Mouse (Mus musculus) heart, adult 11 months (tissue): ENCODE measurements around the gene Erg.

Source experiments
- DNase-seq: peaks from one replicate; pipeline ENCODE4 v3.0.0; 2022

Erg gene

DNA sequence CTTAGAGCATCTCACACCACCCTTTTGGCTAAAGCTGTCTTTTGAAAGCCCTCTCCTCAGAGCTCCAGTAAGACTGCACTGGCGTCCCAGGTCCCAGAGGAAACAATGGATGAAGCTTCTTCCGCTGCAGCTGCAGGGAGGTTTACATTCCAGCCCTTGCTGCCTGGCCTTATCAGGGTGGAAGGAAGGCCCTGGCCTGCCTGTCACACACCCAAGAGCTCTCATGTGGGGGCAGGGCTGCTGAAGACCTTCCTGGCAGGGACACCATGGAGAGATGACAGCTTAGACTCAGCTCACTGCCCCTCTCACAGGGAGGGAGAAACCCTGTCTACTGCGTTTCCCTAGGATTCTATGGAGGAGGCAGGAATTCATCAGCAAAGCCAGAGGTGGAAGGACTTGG, 239.2 kb downstream of the Erg start:
- DNase-seq, result peak; percentile 99

DNA sequence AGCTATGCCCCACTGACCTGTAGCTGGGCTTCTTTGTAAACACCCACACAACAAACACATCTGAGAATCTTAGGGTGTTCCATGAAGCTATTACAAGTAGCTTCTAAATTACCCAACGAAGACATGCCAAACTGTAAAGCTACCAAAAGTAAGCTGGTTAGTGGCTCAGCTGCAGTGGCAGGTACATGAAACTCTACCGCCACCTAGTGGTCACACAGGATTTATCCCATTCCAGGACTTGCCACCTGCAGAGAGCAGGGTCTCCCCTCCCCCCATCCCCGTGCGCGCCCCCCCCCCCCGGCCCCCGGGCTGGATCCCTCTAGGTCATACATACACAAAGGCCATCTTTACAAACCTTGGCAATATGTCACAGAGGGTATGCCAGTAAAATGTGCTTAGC, 240.5 kb downstream of the Erg start:
- peak; percentile 93 for DNase-seq

GRCm38 (mm10) chr16:95344961-95345360, 241.4 kb downstream of the Erg start:
- DNase-seq, result peak; percentile 92

- DNase-seq, result no peak
These were observed 244.4 kb downstream of the Erg start for GRCm38 (mm10) chr16:95342030-95342429.

DNA sequence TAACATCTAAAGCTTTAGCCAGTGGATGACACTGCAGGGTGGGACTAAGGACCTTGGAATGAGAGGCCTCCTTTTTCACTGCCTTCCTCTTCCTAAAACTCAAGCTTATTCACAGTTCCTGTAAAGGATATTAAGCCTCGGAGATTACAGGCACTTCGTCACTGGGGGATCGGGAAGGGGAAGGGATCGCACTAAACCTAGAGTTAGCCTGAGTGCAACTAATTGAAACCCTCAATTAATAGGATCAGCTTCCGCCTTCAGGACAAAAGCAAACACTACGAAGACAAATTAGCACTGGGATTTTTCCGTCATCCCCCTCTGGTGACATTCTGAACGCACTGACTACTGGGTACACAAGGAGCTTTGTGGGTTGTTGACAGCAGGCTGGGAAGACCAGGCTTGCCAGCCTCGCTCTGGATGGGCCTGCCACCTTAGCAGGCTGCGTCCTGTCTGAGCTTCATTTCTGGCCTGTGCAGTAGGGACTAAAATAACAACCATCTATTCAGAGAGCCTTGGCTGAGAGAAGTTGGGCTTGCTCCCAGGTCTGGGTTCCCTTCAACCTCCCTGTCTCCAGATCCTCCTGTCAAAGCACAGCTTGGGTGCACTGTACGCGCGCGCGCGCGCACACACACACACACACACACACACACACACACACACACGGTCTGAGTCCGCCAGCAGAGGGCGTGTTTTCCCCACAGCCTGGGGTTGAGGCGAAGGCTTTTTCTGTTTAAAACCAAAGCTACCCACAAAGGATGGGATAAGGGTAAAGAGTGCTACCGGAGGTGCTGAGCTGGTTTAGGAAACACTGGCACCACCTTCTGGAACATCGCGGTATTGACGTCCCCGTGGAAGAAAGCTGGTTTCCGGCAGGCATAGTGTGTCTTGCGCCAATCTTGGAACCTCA, 245.3 kb downstream of the Erg start:
- peak; percentile 98 for DNase-seq

DNA sequence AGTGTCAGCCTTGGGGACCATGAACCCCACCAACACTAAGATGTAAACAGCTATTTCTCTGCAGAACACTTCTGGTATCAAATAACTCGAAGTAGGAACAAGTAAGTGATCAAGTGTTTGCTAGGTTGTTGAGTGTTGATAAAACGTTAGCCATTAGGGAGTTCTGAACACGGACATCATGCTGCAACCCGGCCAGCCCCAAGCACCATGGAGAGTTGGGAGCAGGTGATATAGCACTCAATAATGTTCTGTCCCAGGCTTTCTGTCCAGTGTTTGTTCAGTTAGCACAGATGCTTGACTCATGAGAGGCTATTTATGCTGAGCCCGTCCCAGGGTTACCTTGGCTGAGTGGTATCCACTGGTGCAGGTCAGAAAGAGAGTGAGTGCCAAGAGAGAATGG, 254.2 kb downstream of the Erg start:
- DNase-seq, result no peak

- peak; percentile 97 for DNase-seq
These were observed 264.3 kb downstream of the Erg start for GRCm38 (mm10) chr16:95321945-95322625.
